Mouse (Mus musculus): ENCODE data around the gene Dlg2. TPM values are rescaled to one million over a fixed set of nuclear protein-coding genes. Genes with fewer than 3 reads are reported as not detected.

The Dlg2 gene
- polyA plus RNA-seq, 1 experiment from 2014 or later = 0.87 TPM

DNA sequence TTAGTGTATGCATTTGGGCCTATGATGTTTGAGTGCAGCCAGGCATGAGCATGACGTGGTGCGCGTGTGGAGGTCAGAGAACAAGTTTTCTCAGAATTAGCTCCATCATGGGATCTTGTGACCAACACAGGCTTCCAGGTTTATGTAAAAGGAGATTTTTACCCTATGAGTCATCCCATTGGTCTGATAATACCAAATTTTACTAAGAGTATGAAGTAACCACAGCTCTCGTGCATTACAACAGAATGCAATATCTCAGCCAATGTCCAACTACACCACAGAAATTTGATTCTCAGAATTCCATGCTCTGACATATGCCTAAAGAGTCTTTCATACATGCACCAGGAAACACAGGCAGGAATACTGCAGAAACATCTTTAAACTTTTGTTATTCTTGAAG lies 956.1 kb downstream of the Dlg2 start:
- H3K36me3 ChIP-seq (ENCODE audit: insufficient read depth, low read length) = no peaks in the 10 kb centered on the region
- no peak overlapping the region for H3K9ac ChIP-seq (ENCODE audit: low read depth, low read length)
- no peak for TF ChIP-seq CTCF (IDR thresholded peaks at IDR 0.05; ENCODE audit: low read depth)
- H3K27ac ChIP-seq = no peak overlapping the region
- DNase-seq (ENCODE audit: low spot score) = no peak
- no peak overlapping the region for H3K4me3 ChIP-seq (replicated peaks; ENCODE audit: low read depth, low read length)
- no peak for ATAC-seq (replicated peaks; ENCODE audit: low FRiP score, low read depth)
- H3K4me2 ChIP-seq (ENCODE audit: low read length) = no peak overlapping the region
- H3K4me1 ChIP-seq (replicated peaks; ENCODE audit: insufficient read depth, low read length) = no peaks in the 10 kb centered on the region
- no peaks in the 10 kb centered on the region for H3K9me3 ChIP-seq (replicated peaks; ENCODE audit: low read length)
- WGBS = 85% methylated on average over 4 of the region's 4 CpGs
- H3K27me3 ChIP-seq (ENCODE audit: insufficient read depth, low read length) = no peaks in the 10 kb centered on the region

- Histone ChIP-seq H3K36me3 (ENCODE audit: insufficient read depth, low read length) (no peaks in the 10 kb centered on the region), H3K4me1 (replicated peaks; ENCODE audit: insufficient read depth, low read length) (no peaks in the 10 kb centered on the region), H3K27me3 (ENCODE audit: insufficient read depth, low read length) (no peaks in the 10 kb centered on the region), H3K4me2 (ENCODE audit: low read length) (no peak overlapping the region), H3K27ac (no peak overlapping the region), H3K9me3 (replicated peaks; ENCODE audit: low read length) (no peaks in the 10 kb centered on the region), H3K4me3 (replicated peaks; ENCODE audit: low read depth, low read length) (no peak overlapping the region), H3K9ac (ENCODE audit: low read depth, low read length) (no peak overlapping the region)
- ATAC-seq (replicated peaks; ENCODE audit: low FRiP score, low read depth) (no peak), DNase-seq (ENCODE audit: low spot score) (no peak)
- WGBS = 70% methylated on average over 5 of the region's 5 CpGs
- TF ChIP-seq CTCF (IDR thresholded peaks at IDR 0.05; ENCODE audit: low read depth) = no peak
Observed at GRCm38 (mm10) chr7:91434739-91435138, 958.3 kb downstream of the Dlg2 start.

GRCm38 (mm10) chr7:91440326-91440725 lies 963.9 kb downstream of the Dlg2 start:
- H3K27ac ChIP-seq = no peak overlapping the region
- no peaks in the 10 kb centered on the region for H3K9me3 ChIP-seq (replicated peaks; ENCODE audit: low read length)
- no peak overlapping the region for H3K4me2 ChIP-seq (ENCODE audit: low read length)
- no peaks in the 10 kb centered on the region for H3K36me3 ChIP-seq (ENCODE audit: insufficient read depth, low read length)
- DNase-seq (ENCODE audit: low spot score) (no peak), ATAC-seq (replicated peaks; ENCODE audit: low FRiP score, low read depth) (no peak)
- H3K9ac ChIP-seq (ENCODE audit: low read depth, low read length) = no peak overlapping the region
- no peaks in the 10 kb centered on the region for H3K4me1 ChIP-seq (replicated peaks; ENCODE audit: insufficient read depth, low read length)
- TF ChIP-seq CTCF (IDR thresholded peaks at IDR 0.05; ENCODE audit: low read depth) = no peak
- no peak overlapping the region for H3K4me3 ChIP-seq (replicated peaks; ENCODE audit: low read depth, low read length)
- WGBS = 83% methylated on average over 6 of the region's 6 CpGs
- no peaks in the 10 kb centered on the region for H3K27me3 ChIP-seq (ENCODE audit: insufficient read depth, low read length)

- no peak for TF ChIP-seq CTCF (IDR thresholded peaks at IDR 0.05; ENCODE audit: low read depth)
- Histone ChIP-seq H3K36me3 (ENCODE audit: insufficient read depth, low read length) (no peaks in the 10 kb centered on the region), H3K4me2 (ENCODE audit: low read length) (no peak overlapping the region), H3K27me3 (ENCODE audit: insufficient read depth, low read length) (no peaks in the 10 kb centered on the region), H3K4me1 (replicated peaks; ENCODE audit: insufficient read depth, low read length) (no peaks in the 10 kb centered on the region), H3K4me3 (replicated peaks; ENCODE audit: low read depth, low read length) (no peak overlapping the region), H3K9me3 (replicated peaks; ENCODE audit: low read length) (no peaks in the 10 kb centered on the region), H3K9ac (ENCODE audit: low read depth, low read length) (no peak overlapping the region), H3K27ac (no peak overlapping the region)
- DNase-seq (ENCODE audit: low spot score) (no peak), ATAC-seq (replicated peaks; ENCODE audit: low FRiP score, low read depth) (no peak)
- 63% methylated on average over 11 of the region's 11 CpGs for whole genome bisulfite sequencing
Observed at GRCm38 (mm10) chr7:91442447-91443376, 966.2 kb downstream of the Dlg2 start.

DNA sequence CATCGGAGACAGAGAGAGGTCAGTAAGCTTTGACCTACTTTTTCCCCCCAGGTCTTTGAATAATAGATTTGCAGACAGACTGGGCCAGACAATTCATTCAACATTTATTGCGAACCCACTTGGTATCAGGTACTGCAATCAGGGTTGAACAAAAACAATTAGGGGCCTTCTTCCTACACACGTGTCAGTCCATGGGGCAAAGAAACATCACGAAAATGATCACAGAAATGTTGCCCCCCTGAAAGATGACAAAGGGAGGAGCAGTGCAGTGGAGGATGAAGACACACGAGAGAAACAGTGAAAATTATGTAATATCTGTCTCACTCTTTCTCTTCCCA lies 966.9 kb downstream of the Dlg2 start:
- 62% methylated on average over 5 of the region's 5 CpGs for WGBS
- no peak for TF ChIP-seq CTCF (IDR thresholded peaks at IDR 0.05; ENCODE audit: low read depth)

DNA sequence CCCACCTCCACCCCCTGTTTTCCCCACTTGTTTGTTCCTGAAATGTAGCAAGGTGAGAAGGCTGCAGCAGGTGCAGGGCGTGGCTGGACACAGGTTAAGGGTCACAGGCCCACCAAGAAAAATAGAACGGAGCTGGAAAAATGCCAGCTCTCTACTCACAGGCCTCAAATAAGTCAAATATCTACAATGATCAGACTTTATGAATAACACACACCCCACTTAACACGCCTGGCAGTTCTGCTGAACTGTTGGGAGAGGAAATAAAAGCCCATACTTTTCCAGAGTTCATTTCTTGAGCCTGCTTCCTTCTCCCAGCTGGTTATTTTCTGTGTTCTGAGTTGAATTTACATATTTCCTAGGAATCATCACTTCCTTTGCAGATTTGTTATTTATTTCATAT lies 967.4 kb downstream of the Dlg2 start:
- no peaks in the 10 kb centered on the region for H3K9me3 ChIP-seq (replicated peaks; ENCODE audit: low read length)
- no peak for DNase-seq (ENCODE audit: low spot score)

More for the DNA sequence above, 966.9 kb downstream of the Dlg2 start:
- H3K9me3 ChIP-seq (replicated peaks; ENCODE audit: low read length) = no peaks in the 10 kb centered on the region
- H3K9ac ChIP-seq (ENCODE audit: low read depth, low read length) = no peak overlapping the region
- no peaks in the 10 kb centered on the region for H3K27me3 ChIP-seq (ENCODE audit: insufficient read depth, low read length)
- H3K36me3 ChIP-seq (ENCODE audit: insufficient read depth, low read length) = no peaks in the 10 kb centered on the region
- no peak overlapping the region for H3K4me3 ChIP-seq (replicated peaks; ENCODE audit: low read depth, low read length)
- no peak for ATAC-seq (replicated peaks; ENCODE audit: low FRiP score, low read depth)
- no peak overlapping the region for H3K4me2 ChIP-seq (ENCODE audit: low read length)
- no peaks in the 10 kb centered on the region for H3K4me1 ChIP-seq (replicated peaks; ENCODE audit: insufficient read depth, low read length)
- no peak overlapping the region for H3K27ac ChIP-seq
- DNase-seq (ENCODE audit: low spot score) = no peak

More for the DNA sequence above, 967.4 kb downstream of the Dlg2 start:
- H3K27me3 ChIP-seq (ENCODE audit: insufficient read depth, low read length) = no peaks in the 10 kb centered on the region
- no peaks in the 10 kb centered on the region for H3K4me1 ChIP-seq (replicated peaks; ENCODE audit: insufficient read depth, low read length)
- H3K36me3 ChIP-seq (ENCODE audit: insufficient read depth, low read length) = no peaks in the 10 kb centered on the region
- 64% methylated on average over 3 of the region's 3 CpGs for WGBS
- no peak for ATAC-seq (replicated peaks; ENCODE audit: low FRiP score, low read depth)
- H3K4me2 ChIP-seq (ENCODE audit: low read length) = no peak overlapping the region
- no peak for TF ChIP-seq CTCF (IDR thresholded peaks at IDR 0.05; ENCODE audit: low read depth)
- no peak overlapping the region for H3K27ac ChIP-seq
- no peak overlapping the region for H3K9ac ChIP-seq (ENCODE audit: low read depth, low read length)
- no peak overlapping the region for H3K4me3 ChIP-seq (replicated peaks; ENCODE audit: low read depth, low read length)
